Mouse (Mus musculus) embryonic fibroblast, embryonic 13.5 days (primary cell): ENCODE results near the gene Gm20388.

Experiments used
- CTCF ChIP-seq: IDR thresholded peaks from 2 replicates; pipeline ENCODE4 v1.5.1; 2011; ENCODE audit warnings: mild to moderate bottlenecking, control low read depth, low read length, moderate library complexity, borderline replicate concordance; ENCODE audit not compliant: insufficient read depth
- POLR2A ChIP-seq: IDR thresholded peaks from 2 replicates; pipeline ENCODE4 v1.6.1; 2011; ENCODE audit warnings: low read depth, mild to moderate bottlenecking, control low read depth, low read length, moderate library complexity

GRCm38 (mm10) chr8:122666338-122666764 is 2755.7 kb downstream of the Gm20388 start:
- TF ChIP-seq CTCF (no peak), POLR2A (no peak)
